Mouse (Mus musculus) C2C12 (cell line): ENCODE measurements around the gene Wfdc2.
"Not testable (repeated sequence)": the region's sequence is repeated elsewhere in the genome, so short reads cannot be mapped to it uniquely, and the experiment has no call there.

Experiments
- CEBPB ChIP-seq: IDR thresholded peaks from one replicate; pipeline ENCODE4 v1.6.1; 2011; ENCODE audit warnings: low read depth, mild to moderate bottlenecking, control low read depth, moderate library complexity
- CTCF ChIP-seq: IDR thresholded peaks from one replicate; pipeline ENCODE4 v1.5.1; 2011; ENCODE audit not compliant: control insufficient read depth, insufficient read depth, insufficient read length
- USF1 ChIP-seq: IDR thresholded peaks from one replicate; pipeline ENCODE4 v1.6.1; 2011; ENCODE audit warnings: low read depth, mild to moderate bottlenecking, control low read depth, moderate library complexity

DNA sequence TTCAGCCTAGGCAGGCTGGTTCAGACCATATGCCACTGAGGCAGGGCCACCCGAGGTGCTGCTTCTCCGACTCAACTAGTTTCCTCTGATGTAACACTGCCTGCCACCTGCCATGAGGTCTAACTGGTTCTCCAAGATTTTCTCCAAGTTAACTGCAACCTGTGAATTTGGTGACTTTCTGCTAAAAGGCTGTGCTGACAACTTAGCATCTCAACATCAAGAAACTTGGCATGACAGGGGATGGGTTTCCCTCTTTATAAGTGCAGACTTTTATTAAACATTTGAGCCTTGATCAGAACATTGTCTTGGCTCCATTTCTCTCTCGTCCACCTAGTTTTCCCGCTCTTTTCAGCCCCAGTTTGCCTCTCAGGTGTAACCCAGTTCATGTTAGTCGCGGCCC is 11.1 kb downstream of the Wfdc2 start, which contains the start of gene Spint3:
- not testable (repeated sequence) for TF ChIP-seq CTCF, USF1, CEBPB
